ENCODE assay signal across 8 mouse cellular contexts in the genomic region with DNA sequence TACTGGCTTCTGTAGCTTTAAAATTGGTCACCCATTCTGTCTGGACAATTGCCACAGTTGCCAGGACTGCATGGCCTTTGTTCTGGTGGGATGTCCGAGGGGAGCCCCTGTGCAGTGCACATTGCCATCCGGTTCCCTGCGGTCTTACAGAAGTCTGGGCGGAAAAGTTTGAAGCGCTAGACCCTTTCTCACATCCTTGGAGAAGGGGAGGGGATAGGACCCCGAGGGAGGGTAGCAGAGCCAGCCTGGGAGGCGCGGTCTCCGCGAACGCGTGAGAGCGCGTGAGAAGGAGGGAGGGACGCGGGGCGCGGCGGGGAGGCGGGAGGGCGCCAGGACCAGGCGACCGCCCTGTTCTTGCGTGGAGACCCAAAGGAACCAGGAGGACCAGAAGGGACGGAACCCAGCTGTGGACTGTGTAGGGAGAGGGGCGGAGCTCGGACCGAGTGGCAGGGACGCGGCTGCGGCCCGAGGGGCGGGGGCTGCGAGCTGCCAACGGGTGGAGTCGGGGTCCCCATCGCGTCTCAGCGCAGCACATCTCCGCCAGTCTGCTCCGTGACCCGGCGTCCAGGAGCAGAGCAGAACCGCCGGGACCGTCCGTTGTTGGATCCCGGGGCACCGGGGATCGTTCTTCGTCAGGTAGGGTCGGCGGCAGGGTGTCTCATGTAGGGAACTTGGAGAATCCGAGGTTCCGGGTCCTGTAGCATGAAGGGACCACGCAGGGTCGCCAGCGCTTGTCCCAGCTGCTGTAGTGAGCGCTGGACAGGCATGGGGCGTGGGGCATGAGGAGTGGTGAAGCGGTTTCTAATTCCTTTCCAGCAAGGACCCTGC. TPM values are rescaled to one million over a fixed set of nuclear protein-coding genes. Genes with fewer than 3 reads are reported as not detected.
DNase-seq lines count a peak whose midpoint lies in the region; ATAC-seq and TF ChIP-seq lines count a peak whose summit lies in the region.

A gene (plus strand): TSS at position 301 of the 828 bp plus-strand sequence.

- ATAC-seq in kidney, embryonic 14.5 days (ENCODE audit: low FRiP score, low TSS enrichment), result peak; percentile 92
- peak; percentile 94 for ATAC-seq in forebrain, postnatal 0 days
- peak; percentile 90 for ATAC-seq in midbrain, embryonic 13.5 days
- ATAC-seq in erythroblast, adult 5-6 weeks (replicated peaks; ENCODE audit: low FRiP score, poor library complexity, severe bottlenecking), result no peak

- H3K36me3 ChIP-seq in kidney, embryonic 14.5 days (ENCODE audit: control insufficient read depth, insufficient read depth, low read length), result no peaks in the 10 kb centered on the region
- no peaks in the 10 kb centered on the region for H3K36me3 ChIP-seq in forebrain, postnatal 0 days (ENCODE audit: insufficient read depth)
- H3K36me3 ChIP-seq in midbrain, embryonic 13.5 days, result no peaks in the 10 kb centered on the region

- H3K27ac ChIP-seq in kidney, embryonic 14.5 days (ENCODE audit: low read depth, low read length), result no peak within 1 kb of the TSS
- H3K27ac ChIP-seq in brown adipose tissue, adult 24 weeks (replicated peaks; ENCODE audit: low read depth, low read length), result no peak within 1 kb of the TSS
- peak within 1 kb of the TSS; percentile 71 for H3K27ac ChIP-seq in forebrain, postnatal 0 days (ENCODE audit: low read depth, low read length)
- peak within 1 kb of the TSS; percentile 54 for H3K27ac ChIP-seq in midbrain, embryonic 13.5 days

- DNase-seq in kidney, adult 11 months, result no peak
- peak; percentile 79 for DNase-seq in forebrain, postnatal 0 days
- DNase-seq in left cerebral cortex, adult 8-10 months (ENCODE audit: low spot score in 2 of 2), result no peak
- no peak for DNase-seq in adrenal gland, postnatal 4 days (ENCODE audit: low spot score in 2 of 2)

- no peaks in the 10 kb centered on the region for H3K9me3 ChIP-seq in kidney, embryonic 14.5 days (ENCODE audit: control insufficient read depth, low read length)
- H3K9me3 ChIP-seq in forebrain, postnatal 0 days (ENCODE audit: low read length), result no peaks in the 10 kb centered on the region
- peaks cover 6% of the 10 kb centered on the region for H3K9me3 ChIP-seq in midbrain, embryonic 13.5 days

- peak within 1 kb of the TSS; percentile 62 for H3K4me3 ChIP-seq in kidney, embryonic 14.5 days (ENCODE audit: low read length)
- H3K4me3 ChIP-seq in brown adipose tissue, adult 24 weeks (ENCODE audit: insufficient read depth, low read depth, low read length), result 0 out of 2 replicates have a peak within 1 kb of the TSS, but pooled peaks have one; percentile 6
- peak within 1 kb of the TSS; percentile 74 for H3K4me3 ChIP-seq in forebrain, postnatal 0 days (ENCODE audit: low read depth, low read length)
- peak within 1 kb of the TSS; percentile 68 for H3K4me3 ChIP-seq in midbrain, embryonic 13.5 days (replicated peaks)

- 1% methylated on average over 56 of the region's 61 CpGs for WGBS in kidney, embryonic 14.5 days
- 2% methylated on average over 60 of the region's 61 CpGs for WGBS in forebrain, postnatal 0 days
- WGBS in midbrain, embryonic 13.5 days, result under 1% methylated on average over 61 of the region's 61 CpGs

- no peaks in the 10 kb centered on the region for H3K4me1 ChIP-seq in kidney, embryonic 14.5 days (ENCODE audit: control insufficient read depth, insufficient read depth, low read length)
- H3K4me1 ChIP-seq in brown adipose tissue, adult 24 weeks (ENCODE audit: control insufficient read depth, insufficient read depth, insufficient read length, low read length), result no peaks in the 10 kb centered on the region
- H3K4me1 ChIP-seq in forebrain, postnatal 0 days (ENCODE audit: insufficient read depth), result peaks cover 25% of the 10 kb centered on the region; the same call in 1 of the 2 replicates
- peaks cover 37% of the 10 kb centered on the region for H3K4me1 ChIP-seq in midbrain, embryonic 13.5 days (replicated peaks)

- TF ChIP-seq CTCF in forebrain, postnatal 0 days (IDR thresholded peaks at IDR 0.05; ENCODE audit: low read depth), result no peak

- peak within 1 kb of the TSS; percentile 60 for H3K9ac ChIP-seq in kidney, embryonic 14.5 days (ENCODE audit: low read depth, low read length)
- H3K9ac ChIP-seq in forebrain, postnatal 0 days, result peak within 1 kb of the TSS; percentile 70
- peak within 1 kb of the TSS; percentile 81 for H3K9ac ChIP-seq in midbrain, embryonic 13.5 days (replicated peaks)

- peaks cover 8% of the 10 kb centered on the region for H3K27me3 ChIP-seq in kidney, embryonic 14.5 days (ENCODE audit: control insufficient read depth, insufficient read depth, low read length)
- no peaks in the 10 kb centered on the region for H3K27me3 ChIP-seq in forebrain, postnatal 0 days (ENCODE audit: insufficient read depth, low read length)
- H3K27me3 ChIP-seq in midbrain, embryonic 13.5 days, result peaks cover 9% of the 10 kb centered on the region

- H3K4me2 ChIP-seq in kidney, embryonic 14.5 days (replicated peaks; ENCODE audit: low read depth, low read length), result peak within 1 kb of the TSS; percentile 89
- peak within 1 kb of the TSS; percentile 65 for H3K4me2 ChIP-seq in forebrain, postnatal 0 days (ENCODE audit: low read depth)
- peak within 1 kb of the TSS; percentile 71 for H3K4me2 ChIP-seq in midbrain, embryonic 13.5 days (replicated peaks)

RNA-seq across cellular contexts. Expression of the gene that starts here (rescaled TPM):
- 0.16 and 0.27 TPM in 2 replicates for polyA plus RNA-seq in kidney, embryonic 14.5 days (2014; fragmentation: Nextera tagmentation; extraction: Ambion mirVana)
- polyA plus RNA-seq in brown adipose tissue, adult 24 weeks (2012; ENCODE audit: insufficient read depth, insufficient read length, missing spikeins), result not detected in 2 replicates
- total RNA-seq in forebrain, postnatal 0 days (2014; rRNA removed), result 56.3 and 58.6 TPM in 2 replicates
- polyA plus RNA-seq in forebrain, postnatal 0 days (2015; fragmentation: Nextera tagmentation; extraction: Ambion mirVana), result 3.8 and 5.5 TPM in 2 replicates
- total RNA-seq in left cerebral cortex, adult 8-10 months (2022), result 10 to 100 TPM; 27.3 to 32.6 (median 29.7) TPM
- 4.0 and 5.2 TPM in 2 replicates for polyA plus RNA-seq in midbrain, embryonic 13.5 days (2015; fragmentation: Nextera tagmentation; extraction: Ambion mirVana)
- total RNA-seq in erythroblast, adult 5-6 weeks (2015; ENCODE audit: low replicate concordance), result not detected in 2 replicates
- not detected in 2 replicates for total RNA-seq in erythroblast, adult 5-6 weeks (2017; ENCODE audit: low replicate concordance)
- total RNA-seq in adrenal gland, postnatal 4 days (2021), result 1 to 10 TPM; 1.1 to 1.3 TPM

Comparison
In these comparisons a context has a peak if more than half of its experiments do, and no peak if none do; other contexts are left out.
1. RNA of the gene that starts here (total RNA-seq): 56.3 to 58.6 TPM in forebrain, postnatal 0 days and 27.3 to 32.6 TPM in left cerebral cortex, adult 8-10 months; 1.1 to 1.3 TPM in adrenal gland, postnatal 4 days and not detected in erythroblast, adult 5-6 weeks; every median in the first group is over 10 times any median in the second.
2. Peak in ATAC-seq, H3K4me3 ChIP-seq, H3K9ac ChIP-seq and H3K4me2 ChIP-seq in kidney, embryonic 14.5 days; RNA of the gene not detected or under 1 TPM.
3. H3K27ac ChIP-seq: peak in forebrain, postnatal 0 days (single experiment) and midbrain, embryonic 13.5 days (single experiment); none in kidney, embryonic 14.5 days (single experiment) and brown adipose tissue, adult 24 weeks (single experiment).
4. H3K4me3 ChIP-seq: peak in every context shown above with its lines; median percentile 74 in forebrain, postnatal 0 days; 68 in midbrain, embryonic 13.5 days; 62 in kidney, embryonic 14.5 days; 6 in brown adipose tissue, adult 24 weeks.
5. Peak in every context shown above with its lines, with median percentiles within 50 percentile points of each other: H3K4me2 ChIP-seq and H3K9ac ChIP-seq.